ENCODE assay signal across 23 mouse cellular contexts in the genomic region with DNA sequence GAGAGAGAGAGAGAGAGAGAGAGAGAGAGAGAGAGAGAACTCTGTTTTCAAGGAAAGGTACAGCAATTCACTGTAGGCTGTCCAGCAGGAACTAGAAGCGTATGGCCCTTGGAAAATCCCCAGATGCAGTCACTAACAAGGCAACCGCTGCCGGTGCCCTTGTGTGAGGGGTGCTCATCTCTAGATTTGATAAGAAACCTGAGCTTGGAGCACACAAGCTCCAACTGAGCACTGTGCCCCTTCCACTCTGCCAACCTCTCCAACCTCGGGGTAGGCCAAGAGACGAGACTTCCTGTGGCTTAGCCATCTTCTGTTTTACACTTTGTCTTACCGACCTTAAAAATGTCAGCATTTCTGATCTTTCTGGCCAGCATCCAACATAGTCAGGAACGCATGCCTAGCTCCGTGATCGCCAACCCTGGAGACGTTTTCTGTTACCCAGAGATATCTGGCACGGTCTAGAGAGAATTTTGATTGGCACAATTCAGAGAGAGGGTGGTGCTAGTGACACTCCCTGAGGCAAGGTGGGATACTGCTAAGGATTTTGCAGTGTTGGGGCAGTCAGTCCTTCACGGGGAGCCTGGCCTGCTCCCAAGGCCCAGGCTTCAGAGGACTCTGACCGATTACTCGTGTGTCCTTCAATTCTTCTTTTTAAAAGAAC. TPM values are rescaled to one million over a fixed set of nuclear protein-coding genes. Genes with fewer than 3 reads are reported as not detected.
A peak's percentile ranks its signal among the peaks of the same experiment; 100 is the strongest.
DNase-seq lines count a peak whose midpoint lies in the region; ATAC-seq and TF ChIP-seq lines count a peak whose summit lies in the region.
"Had no signal": no experiment of that assay in that cellular context is flagged by ENCODE, and none has a peak within 500 bp of the region (broad histone marks: within the 10 kb centered on the region; RNA-seq: fewer than 3 reads in every experiment).

No protein-coding gene starts in this region.

- no peak overlapping the region for H3K9ac ChIP-seq in hindbrain, embryonic 13.5 days
- H3K9ac ChIP-seq in hindbrain, embryonic 11.5 days (ENCODE audit: low read depth, low read length), result no peak overlapping the region

- H3K4me1 ChIP-seq in cerebellum, adult 2 months (ENCODE audit: control insufficient read depth, insufficient read depth, low read length), result peaks cover 81% of the 10 kb centered on the region
- peaks cover 62% of the 10 kb centered on the region for H3K4me1 ChIP-seq in hindbrain, embryonic 13.5 days (replicated peaks)
- H3K4me1 ChIP-seq in hindbrain, embryonic 11.5 days (replicated peaks; ENCODE audit: control insufficient read depth, insufficient read depth, low read length), result peaks cover 2% of the 10 kb centered on the region; the same call in 1 of the 2 replicates
- H3K4me1 ChIP-seq: megakaryocyte, embryonic 14.5 days had no signal

- H3K4me2 ChIP-seq in hindbrain, embryonic 13.5 days, result no peak overlapping the region
- no peak overlapping the region for H3K4me2 ChIP-seq in hindbrain, embryonic 11.5 days (replicated peaks; ENCODE audit: low read depth, low read length)
- H3K4me2 ChIP-seq: liver, embryonic 11.5 days had no signal

- H3K36me3 ChIP-seq in hindbrain, embryonic 13.5 days, result peaks cover 3% of the 10 kb centered on the region; the same call in 1 of the 2 replicates
- H3K36me3 ChIP-seq in hindbrain, embryonic 11.5 days (ENCODE audit: control insufficient read depth, insufficient read depth, low read length), result no peaks in the 10 kb centered on the region
- H3K36me3 ChIP-seq: embryonic facial prominence, embryonic 10.5 days; G1E had no signal

- intact Hi-C loops in left cerebral cortex, postnatal 10 days (cut with DNase I), result no loop called here

- WGBS in cerebellum, adult 2 months, result 7% methylated on average over 14 of the region's 14 CpGs
- 63% methylated on average over 14 of the region's 14 CpGs for WGBS in hindbrain, embryonic 13.5 days
- 82% methylated on average over 14 of the region's 14 CpGs for WGBS in hindbrain, embryonic 11.5 days

- peak overlapping the region; percentile 88 for H3K27ac ChIP-seq in cerebellum, adult 2 months (ENCODE audit: insufficient read depth, low read length)
- H3K27ac ChIP-seq in hindbrain, embryonic 13.5 days, result peak overlapping the region; percentile 55; the same call in 1 of the 2 replicates
- H3K27ac ChIP-seq in hindbrain, embryonic 11.5 days (ENCODE audit: low read depth, low read length), result no peak overlapping the region
- H3K27ac ChIP-seq: embryonic facial prominence, embryonic 10.5 days; heart, adult 2 months; left cerebral cortex, adult 2 months had no signal

- TF ChIP-seq POLR2A in cerebellum, adult 2 months (IDR thresholded peaks at IDR 0.05; ENCODE audit: borderline replicate concordance, insufficient read depth, low read length), result no peak

- no peak overlapping the region for H3K4me3 ChIP-seq in cerebellum, adult 2 months (replicated peaks; ENCODE audit: insufficient read depth, low read depth, low read length)
- no peak overlapping the region for H3K4me3 ChIP-seq in hindbrain, embryonic 13.5 days
- H3K4me3 ChIP-seq in hindbrain, embryonic 11.5 days (ENCODE audit: low read depth, low read length), result no peak overlapping the region
- H3K4me3 ChIP-seq: embryonic facial prominence, embryonic 10.5 days; heart, adult 2 months; left cerebral cortex, adult 2 months; megakaryocyte, embryonic 14.5 days had no signal

- H3K27me3 ChIP-seq in cerebellum, adult 2 months (ENCODE audit: control insufficient read depth, insufficient read depth, low read length), result no peaks in the 10 kb centered on the region
- H3K27me3 ChIP-seq in hindbrain, embryonic 13.5 days, result no peaks in the 10 kb centered on the region
- no peaks in the 10 kb centered on the region for H3K27me3 ChIP-seq in hindbrain, embryonic 11.5 days (ENCODE audit: control insufficient read depth, insufficient read depth, low read length)
- H3K27me3 ChIP-seq: megakaryocyte, embryonic 14.5 days had no signal

- ATAC-seq in hindbrain, embryonic 13.5 days (ENCODE audit: low FRiP score), result no peak
- no peak for ATAC-seq in hindbrain, embryonic 11.5 days (ENCODE audit: low FRiP score)
- ATAC-seq: inflammation-experienced regulatory T-cells, adult 6 months had no signal

- H3K9me3 ChIP-seq in hindbrain, embryonic 13.5 days, result no peaks in the 10 kb centered on the region
- no peaks in the 10 kb centered on the region for H3K9me3 ChIP-seq in hindbrain, embryonic 11.5 days (ENCODE audit: control insufficient read depth, low read length)
- H3K9me3 ChIP-seq: embryonic facial prominence, embryonic 10.5 days had no signal

- peak; percentile 57 to 71 for DNase-seq in cerebellum, adult 2 months
- DNase-seq in cerebellum, postnatal 4 days (ENCODE audit: low spot score in 2 of 2), result no peak
- DNase-seq in hindbrain, embryonic 11.5 days (ENCODE audit: low spot score), result no peak
- peak; percentile 56 for DNase-seq in adrenal gland, adult 8-10 months
- DNase-seq in cerebellum, adult 9-10 months, result peak; percentile 67
- DNase-seq in spleen, postnatal 10 days (ENCODE audit: low spot score in 2 of 2), result no peak
- no peak for DNase-seq in left cerebral cortex, postnatal 10 days (ENCODE audit: extremely low spot score in 1 of 2, low spot score in 2 of 2)
- DNase-seq: gastrocnemius, postnatal 25 days; heart, adult 2 months; kidney, adult 2 months; kidney, postnatal 10 days; lung, adult 2 months; right cerebral cortex, adult 18-20 months; thymus, postnatal 14 days had no signal

- no peak for TF ChIP-seq CTCF in cerebellum, adult 2 months (IDR thresholded peaks at IDR 0.05; ENCODE audit: borderline replicate concordance, insufficient read depth, low read depth, low read length)

RNA-seq across cellular contexts. Expression of a gene that starts 25.1 kb away (rescaled TPM):
- 29.6 and 30.0 TPM in 2 replicates for polyA plus RNA-seq in cerebellum, adult 2 months (2012; rRNA removed)
- 21.8 and 23.6 TPM in 2 replicates for polyA plus RNA-seq in hindbrain, embryonic 13.5 days (2015; fragmentation: Nextera tagmentation; extraction: Ambion mirVana)
- 24.8 and 32.0 TPM in 2 replicates for polyA plus RNA-seq in hindbrain, embryonic 11.5 days (2014; fragmentation: Nextera tagmentation; extraction: Ambion mirVana)
- 1 to 10 TPM; 1.3 to 2.7 (median 2.3) TPM for total RNA-seq in adrenal gland, adult 8-10 months (2022)
- 10 to 100 TPM; 32.2 to 33.9 TPM for total RNA-seq in left cerebral cortex, postnatal 10 days (2021)
- total RNA-seq: common myeloid progenitor, adult 5-6 weeks; hematopoietic stem cell, adult 5-6 weeks had no signal
- polyA plus RNA-seq: G1E; inflammation-experienced regulatory T-cells, adult 6 months had no signal

Comparison
In these comparisons a context has a peak if more than half of its experiments do, and no peak if none do; other contexts are left out.
1. DNase-seq: peak in cerebellum, adult 2 months (2 of 2), adrenal gland, adult 8-10 months (single experiment) and cerebellum, adult 9-10 months (single experiment); none in cerebellum, postnatal 4 days (0 of 2), hindbrain, embryonic 11.5 days (single experiment), spleen, postnatal 10 days (0 of 2) and left cerebral cortex, postnatal 10 days (0 of 2).